Mouse (Mus musculus) CH12.LX (cell line): Measurements from ENCODE around the gene Hlcs. TPM values are rescaled to one million over a fixed set of nuclear protein-coding genes. Genes with fewer than 3 reads are reported as not detected.

Experiments used
- DNase-seq: peaks from one replicate; pipeline ENCODE4 v3.0.0-alpha.2; 2013; ENCODE audit errors: extremely low read depth
- H3K27ac ChIP-seq: 2 replicates; pipeline ENCODE4 v1.5.1; 2012; ENCODE audit warnings: low read depth, mild to moderate bottlenecking, control low read depth, moderate library complexity; ENCODE audit not compliant: insufficient read depth
- H3K27me3 ChIP-seq: replicated peaks from 2 replicates; pipeline ENCODE3; 2012; ENCODE audit warnings: inconsistent platforms
- H3K36me3 ChIP-seq, 2 experiments: replicated peaks in 1 of 2; 2 replicates each; pipeline versions ENCODE3 to v1.6.1; 2012; ENCODE audit warnings: inconsistent platforms in 1 of 2, low read length in 1 of 2, mild to moderate bottlenecking in 1 of 2, mixed read lengths in 1 of 2, moderate library complexity in 1 of 2; ENCODE audit not compliant: control insufficient read depth in 1 of 2, insufficient read depth in 1 of 2
- H3K4me1 ChIP-seq, 2 experiments: 2 replicates each; pipeline ENCODE4 v1.6.1; 2012; ENCODE audit warnings: inconsistent platforms in 1 of 2, moderate library complexity in 1 of 2; ENCODE audit not compliant: insufficient read depth in 2 of 2, control insufficient read depth in 1 of 2
- H3K4me2 ChIP-seq: 2 replicates; pipeline ENCODE4 v1.6.1; 2012; ENCODE audit warnings: low read depth, mild to moderate bottlenecking, control low read depth; ENCODE audit not compliant: poor library complexity, insufficient read depth, severe bottlenecking
- H3K4me3 ChIP-seq, 3 experiments: fragments of 150-350 bp in 1 of 3; sonication (generic) in 1 of 3; replicated peaks in 1 of 3; 2 replicates each; pipeline versions ENCODE3 to v1.5.1; 2011 to 2012; ENCODE audit warnings: low read depth in 2 of 3, low read length in 2 of 3, mild to moderate bottlenecking in 2 of 3, moderate library complexity in 2 of 3, control low read depth in 1 of 3, improper control_type of control experiment in 1 of 3, inconsistent platforms in 1 of 3, mixed read lengths in 1 of 3; ENCODE audit not compliant: poor library complexity in 1 of 3
- H3K79me2 ChIP-seq: replicated peaks from 2 replicates; pipeline ENCODE4 v1.6.1; 2012; ENCODE audit warnings: mild to moderate bottlenecking, moderate library complexity; ENCODE audit not compliant: control insufficient read depth, poor library complexity, insufficient read depth, severe bottlenecking; ENCODE audit errors: extremely low read depth
- H3K9ac ChIP-seq: 2 replicates; pipeline ENCODE4 v1.6.1; 2012; ENCODE audit warnings: low read depth, mild to moderate bottlenecking, control low read depth, moderate library complexity; ENCODE audit not compliant: insufficient read depth
- H3K9me3 ChIP-seq: replicated peaks from 2 replicates; pipeline ENCODE3; 2012; ENCODE audit warnings: low read length, inconsistent platforms, mixed read lengths
- BHLHE40 ChIP-seq: IDR thresholded peaks from 2 replicates; pipeline ENCODE4 v1.6.1; 2011; ENCODE audit warnings: mild to moderate bottlenecking, low read depth, low read length, improper control_type of control experiment
- CHD1 ChIP-seq: IDR thresholded peaks from 2 replicates; pipeline ENCODE4 v1.6.1; 2012; ENCODE audit warnings: low read depth, low read length, improper control_type of control experiment, inconsistent platforms
- CHD2 ChIP-seq: IDR thresholded peaks from 2 replicates; pipeline ENCODE4 v1.6.1; 2011; ENCODE audit warnings: low read length, improper control_type of control experiment
- E2F4 ChIP-seq: IDR thresholded peaks from 2 replicates; pipeline ENCODE4 v1.6.1; 2011; ENCODE audit warnings: low read depth, low read length, improper control_type of control experiment; ENCODE audit not compliant: insufficient replicate concordance
- ELF1 ChIP-seq: IDR thresholded peaks from 2 replicates; pipeline ENCODE4 v1.6.1; 2014; ENCODE audit warnings: low read depth, mild to moderate bottlenecking, inconsistent platforms, low read length, improper control_type of control experiment
- EP300 ChIP-seq: IDR thresholded peaks from 2 replicates; pipeline ENCODE4 v1.6.1; 2011; ENCODE audit warnings: low read length, improper control_type of control experiment
- ETS1 ChIP-seq: conservative IDR thresholded peaks from 2 replicates; pipeline ENCODE4 v1.6.1; 2012; ENCODE audit warnings: low read depth, mild to moderate bottlenecking, inconsistent platforms, low read length, improper control_type of control experiment, moderate library complexity
- GABPA ChIP-seq: IDR thresholded peaks from 2 replicates; pipeline ENCODE4 v1.6.1; 2012; ENCODE audit warnings: low read depth, low read length, improper control_type of control experiment, inconsistent platforms; ENCODE audit not compliant: insufficient replicate concordance
- HCFC1 ChIP-seq: IDR thresholded peaks from 2 replicates; pipeline ENCODE4 v1.6.1; 2012; ENCODE audit warnings: low read depth, mild to moderate bottlenecking, inconsistent platforms, low read length, improper control_type of control experiment
- IRF4 ChIP-seq: IDR thresholded peaks from 2 replicates; pipeline ENCODE4 v1.6.1; 2014; ENCODE audit warnings: low read depth, mild to moderate bottlenecking, inconsistent platforms, low read length, improper control_type of control experiment
- JUN ChIP-seq: IDR thresholded peaks from 2 replicates; pipeline ENCODE4 v1.6.1; 2011; ENCODE audit warnings: low read depth, mild to moderate bottlenecking, low read length, improper control_type of control experiment, moderate library complexity; ENCODE audit not compliant: insufficient read depth
- JUND ChIP-seq: conservative IDR thresholded peaks from 2 replicates; pipeline ENCODE4 v1.6.1; 2011; ENCODE audit warnings: low read depth, low read length, improper control_type of control experiment
- KAT2A ChIP-seq: IDR thresholded peaks from 2 replicates; pipeline ENCODE4 v1.6.1; 2012; ENCODE audit warnings: low read length, improper control_type of control experiment, inconsistent platforms; ENCODE audit not compliant: insufficient replicate concordance
- MAFK ChIP-seq: IDR thresholded peaks from 2 replicates; pipeline ENCODE4 v1.6.1; 2011; ENCODE audit warnings: low read length, improper control_type of control experiment; ENCODE audit not compliant: insufficient replicate concordance
- MAX ChIP-seq: IDR thresholded peaks from 2 replicates; pipeline ENCODE4 v1.6.1; 2011; ENCODE audit warnings: low read length, improper control_type of control experiment
- MAZ ChIP-seq: IDR thresholded peaks from 2 replicates; pipeline ENCODE4 v1.6.1; 2012; ENCODE audit warnings: low read depth, mild to moderate bottlenecking, inconsistent platforms, low read length, improper control_type of control experiment, moderate library complexity
- MEF2A ChIP-seq: IDR thresholded peaks from 2 replicates; pipeline ENCODE4 v1.6.1; 2014; ENCODE audit warnings: low read depth, mild to moderate bottlenecking, inconsistent platforms, low read length, improper control_type of control experiment, borderline replicate concordance
- MXI1 ChIP-seq: IDR thresholded peaks from 2 replicates; pipeline ENCODE4 v1.6.1; 2011; ENCODE audit warnings: mild to moderate bottlenecking, low read depth, low read length, improper control_type of control experiment
- POLR2AphosphoS2 ChIP-seq: IDR thresholded peaks from 2 replicates; pipeline ENCODE4 v1.6.1; 2011; ENCODE audit warnings: low read depth, low read length, improper control_type of control experiment
- RCOR1 ChIP-seq: conservative IDR thresholded peaks from 2 replicates; pipeline ENCODE4 v1.6.1; 2012; ENCODE audit warnings: low read depth, mild to moderate bottlenecking, inconsistent platforms, low read length, improper control_type of control experiment
- SIN3A ChIP-seq: IDR thresholded peaks from 2 replicates; pipeline ENCODE4 v1.6.1; 2012; ENCODE audit warnings: low read length, improper control_type of control experiment, inconsistent platforms
- SMC3 ChIP-seq: IDR thresholded peaks from 2 replicates; pipeline ENCODE4 v1.6.1; 2011; ENCODE audit warnings: low read depth, low read length, improper control_type of control experiment
- TBP ChIP-seq: conservative IDR thresholded peaks from 2 replicates; pipeline ENCODE4 v1.6.1; 2011; ENCODE audit warnings: low read depth, low read length, improper control_type of control experiment
- TCF12 ChIP-seq: IDR thresholded peaks from 2 replicates; pipeline ENCODE4 v1.6.1; 2014; ENCODE audit warnings: low read depth, mild to moderate bottlenecking, inconsistent platforms, low read length, improper control_type of control experiment
- UBTF ChIP-seq: IDR thresholded peaks from 2 replicates; pipeline ENCODE4 v1.6.1; 2012; ENCODE audit warnings: low read depth, mild to moderate bottlenecking, inconsistent platforms, low read length, improper control_type of control experiment, moderate library complexity
- ZKSCAN1 ChIP-seq: IDR thresholded peaks from 2 replicates; pipeline ENCODE4 v1.6.1; 2012; ENCODE audit warnings: low read depth, inconsistent platforms, low read length, improper control_type of control experiment, borderline replicate concordance
- ZMIZ1 ChIP-seq: IDR thresholded peaks from 2 replicates; pipeline ENCODE4 v1.6.1; 2012; ENCODE audit warnings: low read depth, mild to moderate bottlenecking, inconsistent platforms, low read length, improper control_type of control experiment
- dilution Hi-C: fragments of 300-500 bp; cut with MboI; formaldehyde crosslinking; loops from 2 replicates; pipeline ENCODE4 v1.14.3; 2020; ENCODE audit warnings: low sequenced_read_pairs; ENCODE audit not compliant: extremely low pct_unique_long_range_greater_than_20kb, extremely low pct_ligation_motif_present
- in situ Hi-C: fragments of 300-500 bp; cut with MboI; formaldehyde crosslinking; loops from 3 replicates; pipeline ENCODE4 v1.14.3; 2019; ENCODE audit warnings: low sequenced_read_pairs, low pct_ligation_motif_present, low pct_unique_long_range_greater_than_20kb, mixed read lengths
- polyA plus RNA-seq: library from polyadenylated mRNA; unstranded; fragments of >175 nt; gene quantifications from 2 replicates; pipeline ENCODE4 v1.2.1, GENCODE M21; 2012; ENCODE audit warnings: low read depth; ENCODE audit not compliant: insufficient read length
- total RNA-seq, 2 experiments: library from RNA; depleted of rRNA; stranded (reverse); fragments of 300-350 nt in 1 of 2; fragments of >200 nt in 1 of 2; gene quantifications; 2 replicates each; pipeline ENCODE4 v1.2.3; 2012 to 2014

Gene Hlcs
- total and polyA plus RNA-seq, 3 experiments = 5.3 to 12.5 (median 9.4) TPM

GRCm38 (mm10) chr16:94246976-94247375 lies 66.4 kb downstream of the Hlcs start:
- dilution Hi-C loops = no loop called here
- in situ Hi-C loops = no loop called here
- Histone ChIP-seq H3K4me2 (no peak overlapping the region), H3K36me3 (peaks cover 2 to 51% of the 10 kb centered on the region in 2 experiments), H3K27me3 (no peaks in the 10 kb centered on the region), H3K9me3 (no peaks in the 10 kb centered on the region), H3K4me3 (no peak overlapping the region), H3K9ac (no peak overlapping the region), H3K79me2 (no peaks in the 10 kb centered on the region), H3K27ac (no peak overlapping the region), H3K4me1 (peaks cover 9 to 32% of the 10 kb centered on the region in 2 experiments)
- TF ChIP-seq CHD2 (no peak), HCFC1 (no peak), BHLHE40 (no peak), MEF2A (no peak), TCF12 (no peak), MAZ (no peak), SMC3 (no peak), MAFK (no peak), MXI1 (no peak), ETS1 (no peak)
- no peak for DNase-seq

- TF ChIP-seq EP300 (peak; percentile 60; the same call in 1 of the 2 replicates), BHLHE40 (peak; percentile 97), ELF1 (peak; percentile 41; the same call in 1 of the 2 replicates), JUND (no peak), SIN3A (no peak), CHD1 (no peak), MAZ (no peak), SMC3 (no peak), TCF12 (no peak), UBTF (no peak), JUN (no peak), KAT2A (no peak), GABPA (no peak), RCOR1 (no peak), IRF4 (peak; percentile 81), ZMIZ1 (no peak), POLR2AphosphoS2 (no peak), MAX (peak; percentile 40; the same call in 1 of the 2 replicates), CHD2 (no peak), ZKSCAN1 (no peak), ETS1 (peak; percentile 66), TBP (no peak), MEF2A (no peak), E2F4 (no peak)
- H3K36me3 ChIP-seq = peaks cover 2 to 49% of the 10 kb centered on the region in 2 experiments
- H3K4me1 ChIP-seq = peaks cover 9 to 33% of the 10 kb centered on the region in 2 experiments
- no peak overlapping the region for H3K4me3 ChIP-seq
- DNase-seq = peak; percentile 72
- H3K4me2 ChIP-seq = no peak overlapping the region
- no peak overlapping the region for H3K27ac ChIP-seq
- no peaks in the 10 kb centered on the region for H3K79me2 ChIP-seq
- H3K27me3 ChIP-seq = no peaks in the 10 kb centered on the region
- H3K9me3 ChIP-seq = peaks cover 1% of the 10 kb centered on the region
- dilution Hi-C loops = no loop called here
- in situ Hi-C loops = no loop called here
- no peak overlapping the region for H3K9ac ChIP-seq
These were observed 67.2 kb downstream of the Hlcs start for GRCm38 (mm10) chr16:94246058-94246784.
